Mouse (Mus musculus): Measurements from ENCODE around the gene Chpf2. TPM values are rescaled to one million over a fixed set of nuclear protein-coding genes. Genes with fewer than 3 reads are reported as not detected.

The Chpf2 gene
- polyA plus RNA-seq, 1 experiment from 2014 or later = 18.5 TPM

GRCm38 (mm10) chr5:24638131-24638530, 51.6 kb downstream of the Chpf2 start:
- DNase-seq (ENCODE audit: low spot score) = no peak

GRCm38 (mm10) chr5:24639081-24639480, 52.5 kb downstream of the Chpf2 start:
- DNase-seq (ENCODE audit: low spot score) = no peak

MicroRNAs within 50 kb of the gene (microRNA counts, 519-probe panel; counts per million panel counts)
- microRNA mmu-miR-671-3p (473 counts per million, percentile 71 among the panel's probes with 10 or more counts), microRNA mmu-miR-671-5p (473 counts per million, percentile 71 among the panel's probes with 10 or more counts)

Small RNA genes lying within 50 kb of the gene (microRNA-seq; reads per million reads assigned to microRNA genes)
- gene Mir671 (ENCODE audit: borderline number of aligned reads) = 701 reads per million, percentile 68 among the genes with 10 or more reads in this experiment

Other genes with a start within 250 kb of the Chpf2 start
- 5.3 and 7.2 TPM in 2 replicates for gene Kcnh2, start 235.1 kb upstream of the Chpf2 start, polyA plus RNA-seq (2015; fragmentation: Nextera tagmentation; extraction: Ambion mirVana)
- gene Nos3, start 221.9 kb upstream of the Chpf2 start, polyA plus RNA-seq (2015; fragmentation: Nextera tagmentation; extraction: Ambion mirVana) = 1.5 and 1.7 TPM in 2 replicates
- gene Atg9b, start 194.6 kb upstream of the Chpf2 start, polyA plus RNA-seq (2015; fragmentation: Nextera tagmentation; extraction: Ambion mirVana) = 2.0 and 3.0 TPM in 2 replicates
- gene Abcb8, start 193.1 kb upstream of the Chpf2 start, polyA plus RNA-seq (2015; fragmentation: Nextera tagmentation; extraction: Ambion mirVana) = 32.6 and 33.9 TPM in 2 replicates
- gene Asic3, start 173.3 kb upstream of the Chpf2 start, polyA plus RNA-seq (2015; fragmentation: Nextera tagmentation; extraction: Ambion mirVana) = 0.34 and 0.54 TPM in 2 replicates
- 31.4 and 35.1 TPM in 2 replicates for gene Cdk5, start 163.2 kb upstream of the Chpf2 start, polyA plus RNA-seq (2015; fragmentation: Nextera tagmentation; extraction: Ambion mirVana)
- gene Slc4a2, start 162.9 kb upstream of the Chpf2 start, polyA plus RNA-seq (2015; fragmentation: Nextera tagmentation; extraction: Ambion mirVana) = 23.2 and 26.6 TPM in 2 replicates
- 86.0 and 88.5 TPM in 2 replicates for gene Fastk, start 141.5 kb upstream of the Chpf2 start, polyA plus RNA-seq (2015; fragmentation: Nextera tagmentation; extraction: Ambion mirVana)
- 33.7 and 35.4 TPM in 2 replicates for gene Tmub1, start 138.9 kb upstream of the Chpf2 start, polyA plus RNA-seq (2015; fragmentation: Nextera tagmentation; extraction: Ambion mirVana)
- 24.5 and 26.9 TPM in 2 replicates for gene Agap3, start 134.6 kb upstream of the Chpf2 start, polyA plus RNA-seq (2015; fragmentation: Nextera tagmentation; extraction: Ambion mirVana)
- gene Gbx1, start 59.5 kb upstream of the Chpf2 start, polyA plus RNA-seq (2015; fragmentation: Nextera tagmentation; extraction: Ambion mirVana) = 0.10 TPM in 1 of 2 replicates, not detected in the other
- 0.88 and 0.94 TPM in 2 replicates for gene Asb10, start 45.8 kb upstream of the Chpf2 start, polyA plus RNA-seq (2015; fragmentation: Nextera tagmentation; extraction: Ambion mirVana)
- gene 4931409K22Rik, start 29.9 kb upstream of the Chpf2 start, polyA plus RNA-seq (2015; fragmentation: Nextera tagmentation; extraction: Ambion mirVana) = not detected in 2 replicates
- 119 and 121 TPM in 2 replicates for gene Abcf2, start 9.3 kb upstream of the Chpf2 start, polyA plus RNA-seq (2015; fragmentation: Nextera tagmentation; extraction: Ambion mirVana)
- gene Smarcd3, start 37.7 kb downstream of the Chpf2 start, polyA plus RNA-seq (2015; fragmentation: Nextera tagmentation; extraction: Ambion mirVana) = 2.0 and 2.5 TPM in 2 replicates
- 43.4 and 46.3 TPM in 2 replicates for gene Nub1, start 98.8 kb downstream of the Chpf2 start, polyA plus RNA-seq (2015; fragmentation: Nextera tagmentation; extraction: Ambion mirVana)
- gene Wdr86, start 144.0 kb downstream of the Chpf2 start, polyA plus RNA-seq (2015; fragmentation: Nextera tagmentation; extraction: Ambion mirVana) = 2.0 and 2.4 TPM in 2 replicates
- 1.1 and 4.1 TPM in 2 replicates for gene Crygn, start 171.3 kb downstream of the Chpf2 start, polyA plus RNA-seq (2015; fragmentation: Nextera tagmentation; extraction: Ambion mirVana)

Measured in thymus, postnatal 0 days (tissue).